Mouse (Mus musculus) CH12.LX (cell line): ENCODE results near the gene Cyb561a3. TPM values are rescaled to one million over a fixed set of nuclear protein-coding genes. Genes with fewer than 3 reads are reported as not detected.

Experiments
- DNase-seq: peaks from one replicate; pipeline ENCODE4 v3.0.0-alpha.2; 2013; ENCODE audit errors: extremely low read depth
- H3K27ac ChIP-seq: 2 replicates; pipeline ENCODE4 v1.5.1; 2012; ENCODE audit warnings: low read depth, mild to moderate bottlenecking, control low read depth, moderate library complexity; ENCODE audit not compliant: insufficient read depth
- H3K27me3 ChIP-seq: replicated peaks from 2 replicates; pipeline ENCODE3; 2012; ENCODE audit warnings: inconsistent platforms
- H3K36me3 ChIP-seq, 2 experiments: replicated peaks in 1 of 2; 2 replicates each; pipeline versions ENCODE3 to v1.6.1; 2012; ENCODE audit warnings: inconsistent platforms in 1 of 2, low read length in 1 of 2, mild to moderate bottlenecking in 1 of 2, mixed read lengths in 1 of 2, moderate library complexity in 1 of 2; ENCODE audit not compliant: control insufficient read depth in 1 of 2, insufficient read depth in 1 of 2
- H3K4me1 ChIP-seq, 2 experiments: 2 replicates each; pipeline ENCODE4 v1.6.1; 2012; ENCODE audit warnings: inconsistent platforms in 1 of 2, moderate library complexity in 1 of 2; ENCODE audit not compliant: insufficient read depth in 2 of 2, control insufficient read depth in 1 of 2
- H3K4me2 ChIP-seq: 2 replicates; pipeline ENCODE4 v1.6.1; 2012; ENCODE audit warnings: low read depth, mild to moderate bottlenecking, control low read depth; ENCODE audit not compliant: poor library complexity, insufficient read depth, severe bottlenecking
- H3K4me3 ChIP-seq, 3 experiments: fragments of 150-350 bp in 1 of 3; sonication (generic) in 1 of 3; replicated peaks in 1 of 3; 2 replicates each; pipeline versions ENCODE3 to v1.5.1; 2011 to 2012; ENCODE audit warnings: low read depth in 2 of 3, low read length in 2 of 3, mild to moderate bottlenecking in 2 of 3, moderate library complexity in 2 of 3, control low read depth in 1 of 3, improper control_type of control experiment in 1 of 3, inconsistent platforms in 1 of 3, mixed read lengths in 1 of 3; ENCODE audit not compliant: poor library complexity in 1 of 3
- H3K79me2 ChIP-seq: replicated peaks from 2 replicates; pipeline ENCODE4 v1.6.1; 2012; ENCODE audit warnings: mild to moderate bottlenecking, moderate library complexity; ENCODE audit not compliant: control insufficient read depth, poor library complexity, insufficient read depth, severe bottlenecking; ENCODE audit errors: extremely low read depth
- H3K9ac ChIP-seq: 2 replicates; pipeline ENCODE4 v1.6.1; 2012; ENCODE audit warnings: low read depth, mild to moderate bottlenecking, control low read depth, moderate library complexity; ENCODE audit not compliant: insufficient read depth
- H3K9me3 ChIP-seq: replicated peaks from 2 replicates; pipeline ENCODE3; 2012; ENCODE audit warnings: low read length, inconsistent platforms, mixed read lengths
- CHD1 ChIP-seq: IDR thresholded peaks from 2 replicates; pipeline ENCODE4 v1.6.1; 2012; ENCODE audit warnings: low read depth, low read length, improper control_type of control experiment, inconsistent platforms
- dilution Hi-C: fragments of 300-500 bp; cut with MboI; formaldehyde crosslinking; loops from 2 replicates; pipeline ENCODE4 v1.14.3; 2020; ENCODE audit warnings: low sequenced_read_pairs; ENCODE audit not compliant: extremely low pct_unique_long_range_greater_than_20kb, extremely low pct_ligation_motif_present
- in situ Hi-C: fragments of 300-500 bp; cut with MboI; formaldehyde crosslinking; loops from 3 replicates; pipeline ENCODE4 v1.14.3; 2019; ENCODE audit warnings: low sequenced_read_pairs, low pct_ligation_motif_present, low pct_unique_long_range_greater_than_20kb, mixed read lengths
- polyA plus RNA-seq: library from polyadenylated mRNA; unstranded; fragments of >175 nt; gene quantifications from 2 replicates; pipeline ENCODE4 v1.2.1, GENCODE M21; 2012; ENCODE audit warnings: low read depth; ENCODE audit not compliant: insufficient read length
- total RNA-seq, 2 experiments: library from RNA; depleted of rRNA; stranded (reverse); fragments of 300-350 nt in 1 of 2; fragments of >200 nt in 1 of 2; gene quantifications; 2 replicates each; pipeline ENCODE4 v1.2.3; 2012 to 2014

Gene Cyb561a3
- total and polyA plus RNA-seq, 3 experiments, result 137 to 327 (median 211) TPM

DNA sequence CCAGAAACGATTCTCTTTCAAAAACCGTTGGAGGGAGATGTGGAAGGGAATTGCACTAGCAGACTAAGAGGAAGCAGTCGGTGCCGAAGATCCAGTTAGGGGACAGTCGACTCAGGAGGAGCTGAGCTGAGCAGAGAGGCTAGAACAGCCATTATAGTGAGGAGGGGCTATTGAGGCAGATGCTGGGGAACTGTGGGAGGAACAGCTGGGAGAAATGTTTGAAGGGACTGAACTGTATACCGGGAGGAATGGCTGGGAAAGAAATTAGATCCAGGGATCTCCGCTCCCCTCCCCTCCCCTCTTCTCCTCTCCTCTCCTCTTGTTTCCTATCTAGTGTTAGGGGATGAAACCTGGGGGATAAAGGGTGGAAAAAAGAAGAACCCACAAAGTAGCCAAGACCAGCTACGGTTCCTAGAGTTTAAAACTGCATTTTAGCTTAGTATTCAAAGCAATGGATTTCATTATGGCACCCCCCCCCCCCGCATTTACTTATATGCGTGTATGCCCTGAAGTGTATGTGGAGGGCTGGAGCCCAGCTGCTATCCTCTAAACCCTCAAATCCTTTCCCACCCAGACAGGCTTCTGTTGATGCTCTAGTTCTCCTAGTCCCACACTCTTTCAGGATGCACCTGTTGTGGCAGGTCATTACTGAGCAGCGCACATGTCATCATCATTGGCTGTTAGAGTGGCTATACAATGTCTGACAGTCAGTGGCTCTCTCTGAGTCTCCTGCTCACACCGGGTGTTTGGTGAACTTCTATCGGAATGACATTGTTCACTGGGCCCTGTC, 63.8 kb downstream of the Cyb561a3 start:
- dilution Hi-C loops, result no loop called here
- Histone ChIP-seq H3K9me3 (no peaks in the 10 kb centered on the region), H3K79me2 (no peaks in the 10 kb centered on the region), H3K27ac (no peak overlapping the region), H3K9ac (no peak overlapping the region), H3K4me2 (no peak overlapping the region), H3K4me1 (peaks cover 0 to 13% of the 10 kb centered on the region in 2 experiments; a peak in 3 of 4 replicates), H3K4me3 (no peak overlapping the region), H3K27me3 (no peaks in the 10 kb centered on the region), H3K36me3 (peaks cover 0 to 18% of the 10 kb centered on the region in 2 experiments)
- in situ Hi-C loops, result no loop called here
- DNase-seq, result no peak
- no peak for TF ChIP-seq CHD1

Other genes starting within 250 kb of the Cyb561a3 start
- not detected in 2 replicates for gene Syt7, start 188.1 kb upstream of the Cyb561a3 start, total RNA-seq (2012; rRNA removed)
- not detected in 2 replicates for gene Syt7, start 188.1 kb upstream of the Cyb561a3 start, total RNA-seq (2014; rRNA removed)
- not detected in 2 replicates for gene Syt7, start 188.1 kb upstream of the Cyb561a3 start, polyA plus RNA-seq
- gene Lrrc10b, start 119.7 kb upstream of the Cyb561a3 start, total RNA-seq (2012; rRNA removed), result not detected in 2 replicates
- not detected in 2 replicates for gene Lrrc10b, start 119.7 kb upstream of the Cyb561a3 start, total RNA-seq (2014; rRNA removed)
- gene Lrrc10b, start 119.7 kb upstream of the Cyb561a3 start, polyA plus RNA-seq, result not detected in 2 replicates
- 0.13 TPM in 1 of 2 replicates, not detected in the other for gene Ppp1r32, start 94.2 kb upstream of the Cyb561a3 start, total RNA-seq (2012; rRNA removed)
- gene Ppp1r32, start 94.2 kb upstream of the Cyb561a3 start, total RNA-seq (2014; rRNA removed), result 0.18 TPM in 1 of 2 replicates, not detected in the other
- gene Ppp1r32, start 94.2 kb upstream of the Cyb561a3 start, polyA plus RNA-seq, result 0.25 and 0.49 TPM in 2 replicates
- gene Cpsf7, start 51.9 kb upstream of the Cyb561a3 start, total RNA-seq (2012; rRNA removed), result 25.6 and 29.3 TPM in 2 replicates
- 28.8 and 30.8 TPM in 2 replicates for gene Cpsf7, start 51.9 kb upstream of the Cyb561a3 start, total RNA-seq (2014; rRNA removed)
- gene Cpsf7, start 51.9 kb upstream of the Cyb561a3 start, polyA plus RNA-seq, result 47.8 and 48.8 TPM in 2 replicates
- gene Sdhaf2, start 51.0 kb upstream of the Cyb561a3 start, total RNA-seq (2012; rRNA removed), result 31.7 and 35.7 TPM in 2 replicates
- gene Sdhaf2, start 51.0 kb upstream of the Cyb561a3 start, total RNA-seq (2014; rRNA removed), result 85.6 and 96.0 TPM in 2 replicates
- 54.6 and 57.3 TPM in 2 replicates for gene Sdhaf2, start 51.0 kb upstream of the Cyb561a3 start, polyA plus RNA-seq
- gene Tmem216, start 20.9 kb upstream of the Cyb561a3 start, total RNA-seq (2012; rRNA removed), result 24.0 and 28.1 TPM in 2 replicates
- gene Tmem216, start 20.9 kb upstream of the Cyb561a3 start, total RNA-seq (2014; rRNA removed), result 25.7 and 31.8 TPM in 2 replicates
- 19.9 and 23.7 TPM in 2 replicates for gene Tmem216, start 20.9 kb upstream of the Cyb561a3 start, polyA plus RNA-seq
- gene Tmem138, start 190 bp downstream of the Cyb561a3 start, total RNA-seq (2012; rRNA removed), result 14.7 and 15.9 TPM in 2 replicates
- 14.0 and 14.1 TPM in 2 replicates for gene Tmem138, start 190 bp downstream of the Cyb561a3 start, total RNA-seq (2014; rRNA removed)
- 25.8 and 30.9 TPM in 2 replicates for gene Tmem138, start 190 bp downstream of the Cyb561a3 start, polyA plus RNA-seq
- gene Ddb1, start 28.2 kb downstream of the Cyb561a3 start, total RNA-seq (2012; rRNA removed), result 319 and 365 TPM in 2 replicates
- gene Ddb1, start 28.2 kb downstream of the Cyb561a3 start, total RNA-seq (2014; rRNA removed), result 299 and 311 TPM in 2 replicates
- gene Ddb1, start 28.2 kb downstream of the Cyb561a3 start, polyA plus RNA-seq, result 406 and 451 TPM in 2 replicates
- gene Tkfc, start 28.5 kb downstream of the Cyb561a3 start, total RNA-seq (2012; rRNA removed), result 10.0 and 11.0 TPM in 2 replicates
- gene Tkfc, start 28.5 kb downstream of the Cyb561a3 start, total RNA-seq (2014; rRNA removed), result 2.4 TPM in 2 replicates
- gene Tkfc, start 28.5 kb downstream of the Cyb561a3 start, polyA plus RNA-seq, result 14.9 and 15.0 TPM in 2 replicates
- gene Vwce, start 57.0 kb downstream of the Cyb561a3 start, total RNA-seq (2012; rRNA removed), result 0.13 and 0.21 TPM in 2 replicates
- 0.04 TPM in 1 of 2 replicates, not detected in the other for gene Vwce, start 57.0 kb downstream of the Cyb561a3 start, total RNA-seq (2014; rRNA removed)
- 1.0 and 1.3 TPM in 2 replicates for gene Vwce, start 57.0 kb downstream of the Cyb561a3 start, polyA plus RNA-seq
- 0.08 TPM in 1 of 2 replicates, not detected in the other for gene Pga5, start 100.9 kb downstream of the Cyb561a3 start, total RNA-seq (2012; rRNA removed)
- gene Pga5, start 100.9 kb downstream of the Cyb561a3 start, total RNA-seq (2014; rRNA removed), result not detected in 2 replicates
- not detected in 2 replicates for gene Pga5, start 100.9 kb downstream of the Cyb561a3 start, polyA plus RNA-seq
- 9.5 and 10.8 TPM in 2 replicates for gene Vps37c, start 111.6 kb downstream of the Cyb561a3 start, total RNA-seq (2012; rRNA removed)
- 4.9 and 6.2 TPM in 2 replicates for gene Vps37c, start 111.6 kb downstream of the Cyb561a3 start, total RNA-seq (2014; rRNA removed)
- gene Vps37c, start 111.6 kb downstream of the Cyb561a3 start, polyA plus RNA-seq, result 13.0 and 13.4 TPM in 2 replicates
- gene Cd5, start 161.8 kb downstream of the Cyb561a3 start, total RNA-seq (2012; rRNA removed), result 8.7 and 9.9 TPM in 2 replicates
- 17.7 and 20.7 TPM in 2 replicates for gene Cd5, start 161.8 kb downstream of the Cyb561a3 start, total RNA-seq (2014; rRNA removed)
- 46.8 and 51.4 TPM in 2 replicates for gene Cd5, start 161.8 kb downstream of the Cyb561a3 start, polyA plus RNA-seq